Mouse (Mus musculus): ENCODE data around the gene Opa3. TPM values are rescaled to one million over a fixed set of nuclear protein-coding genes. Genes with fewer than 3 reads are reported as not detected.

Gene Opa3
- polyA plus RNA-seq, 1 experiment from 2014 or later = 20.7 TPM

GRCm38 (mm10) chr7:19217944-19218343 is 10.2 kb upstream of the Opa3 start:
- no peak overlapping the region for H3K4me2 ChIP-seq (replicated peaks; ENCODE audit: low read depth)
- no peaks in the 10 kb centered on the region for H3K9me3 ChIP-seq (ENCODE audit: control insufficient read depth, low read length)
- no peaks in the 10 kb centered on the region for H3K36me3 ChIP-seq (ENCODE audit: control insufficient read depth, insufficient read depth, low read length)
- WGBS = 12% methylated on average over 2 of the region's 3 CpGs
- no peaks in the 10 kb centered on the region for H3K27me3 ChIP-seq (ENCODE audit: control insufficient read depth, insufficient read depth, low read length)
- no peak overlapping the region for H3K9ac ChIP-seq (ENCODE audit: low read length)
- H3K4me3 ChIP-seq (ENCODE audit: low read depth, low read length) = no peak overlapping the region
- TF ChIP-seq CTCF (IDR thresholded peaks at IDR 0.05; ENCODE audit: low read depth) = no peak
- TF ChIP-seq EP300 (optimal IDR thresholded peaks at IDR 0.05) = no peak
- no peak overlapping the region for H3K27ac ChIP-seq (replicated peaks)
- H3K4me1 ChIP-seq (replicated peaks; ENCODE audit: control insufficient read depth, insufficient read depth) = no peaks in the 10 kb centered on the region
- ATAC-seq (ENCODE audit: low FRiP score, low TSS enrichment) (no peak; the same call in 1 of the 2 replicates), DNase-seq (ENCODE audit: low spot score) (no peak)

- Histone ChIP-seq H3K36me3 (ENCODE audit: control insufficient read depth, insufficient read depth, low read length) (no peaks in the 10 kb centered on the region), H3K27me3 (ENCODE audit: control insufficient read depth, insufficient read depth, low read length) (no peaks in the 10 kb centered on the region), H3K4me2 (replicated peaks; ENCODE audit: low read depth) (no peak overlapping the region), H3K4me3 (ENCODE audit: low read depth, low read length) (no peak overlapping the region), H3K27ac (replicated peaks) (no peak overlapping the region), H3K9ac (ENCODE audit: low read length) (no peak overlapping the region), H3K4me1 (replicated peaks; ENCODE audit: control insufficient read depth, insufficient read depth) (no peaks in the 10 kb centered on the region), H3K9me3 (ENCODE audit: control insufficient read depth, low read length) (no peaks in the 10 kb centered on the region)
- TF ChIP-seq CTCF (IDR thresholded peaks at IDR 0.05; ENCODE audit: low read depth) (peak; percentile 15; the same call in 1 of the 2 replicates), EP300 (optimal IDR thresholded peaks at IDR 0.05) (no peak)
- 63% methylated on average over 3 of the region's 3 CpGs for WGBS
- ATAC-seq (ENCODE audit: low FRiP score, low TSS enrichment) (no peak), DNase-seq (ENCODE audit: low spot score) (no peak)
These were observed 8.1 kb upstream of the Opa3 start for GRCm38 (mm10) chr7:19220061-19220460.

- H3K27me3 ChIP-seq (ENCODE audit: control insufficient read depth, insufficient read depth, low read length) = no peaks in the 10 kb centered on the region
- H3K36me3 ChIP-seq (ENCODE audit: control insufficient read depth, insufficient read depth, low read length) = no peaks in the 10 kb centered on the region
- no peak overlapping the region for H3K4me3 ChIP-seq (ENCODE audit: low read depth, low read length)
- ATAC-seq (ENCODE audit: low FRiP score, low TSS enrichment) = no peak
- no peaks in the 10 kb centered on the region for H3K9me3 ChIP-seq (ENCODE audit: control insufficient read depth, low read length)
- H3K9ac ChIP-seq (ENCODE audit: low read length) = no peak overlapping the region
- no peak for DNase-seq (ENCODE audit: low spot score)
- no peak overlapping the region for H3K27ac ChIP-seq (replicated peaks)
- H3K4me1 ChIP-seq (replicated peaks; ENCODE audit: control insufficient read depth, insufficient read depth) = no peaks in the 10 kb centered on the region
- no peak overlapping the region for H3K4me2 ChIP-seq (replicated peaks; ENCODE audit: low read depth)
- WGBS = 90% methylated on average over 16 of the region's 16 CpGs
- TF ChIP-seq EP300 (optimal IDR thresholded peaks at IDR 0.05) (no peak), CTCF (IDR thresholded peaks at IDR 0.05; ENCODE audit: low read depth) (no peak)
These were observed 5.9 kb upstream of the Opa3 start for GRCm38 (mm10) chr7:19222189-19222588.

DNA sequence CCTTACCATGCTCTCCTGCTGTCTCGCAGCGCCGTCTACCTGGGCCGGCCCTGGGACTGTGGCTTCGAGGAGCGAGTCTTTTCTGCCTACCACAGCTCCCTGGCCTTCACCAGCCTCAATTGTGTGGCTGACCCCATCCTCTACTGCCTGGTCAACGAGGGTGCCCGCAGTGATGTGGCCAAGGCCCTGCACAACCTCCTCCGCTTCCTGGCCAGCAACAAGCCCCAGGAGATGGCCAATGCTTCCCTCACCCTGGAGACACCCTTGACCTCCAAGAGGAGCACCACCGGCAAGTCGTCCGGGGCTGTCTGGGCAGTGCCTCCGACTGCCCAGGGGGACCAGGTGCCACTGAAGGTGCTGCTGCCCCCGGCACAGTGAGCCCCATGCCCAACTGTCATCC is 5.3 kb upstream of the Opa3 start:
- Histone ChIP-seq H3K9ac (ENCODE audit: low read length) (no peak overlapping the region), H3K36me3 (ENCODE audit: control insufficient read depth, insufficient read depth, low read length) (no peaks in the 10 kb centered on the region), H3K4me3 (ENCODE audit: low read depth, low read length) (no peak overlapping the region), H3K27ac (replicated peaks) (no peak overlapping the region), H3K4me1 (replicated peaks; ENCODE audit: control insufficient read depth, insufficient read depth) (no peaks in the 10 kb centered on the region), H3K27me3 (ENCODE audit: control insufficient read depth, insufficient read depth, low read length) (no peaks in the 10 kb centered on the region), H3K9me3 (ENCODE audit: control insufficient read depth, low read length) (no peaks in the 10 kb centered on the region), H3K4me2 (replicated peaks; ENCODE audit: low read depth) (no peak overlapping the region)
- ATAC-seq (ENCODE audit: low FRiP score, low TSS enrichment) (no peak), DNase-seq (ENCODE audit: low spot score) (no peak)
- WGBS = 87% methylated on average over 14 of the region's 14 CpGs
- TF ChIP-seq CTCF (IDR thresholded peaks at IDR 0.05; ENCODE audit: low read depth) (no peak), EP300 (optimal IDR thresholded peaks at IDR 0.05) (no peak)

- TF ChIP-seq EP300 (optimal IDR thresholded peaks at IDR 0.05) (no peak), CTCF (IDR thresholded peaks at IDR 0.05; ENCODE audit: low read depth) (no peak)
- no peak overlapping the region for H3K4me2 ChIP-seq (replicated peaks; ENCODE audit: low read depth)
- peaks cover 6% of the 10 kb centered on the region for H3K4me1 ChIP-seq (replicated peaks; ENCODE audit: control insufficient read depth, insufficient read depth)
- WGBS = 79% methylated on average over 4 of the region's 4 CpGs
- H3K36me3 ChIP-seq (ENCODE audit: control insufficient read depth, insufficient read depth, low read length) = no peaks in the 10 kb centered on the region
- no peak for DNase-seq (ENCODE audit: low spot score)
- H3K27me3 ChIP-seq (ENCODE audit: control insufficient read depth, insufficient read depth, low read length) = no peaks in the 10 kb centered on the region
- H3K9me3 ChIP-seq (ENCODE audit: control insufficient read depth, low read length) = no peaks in the 10 kb centered on the region
- no peak overlapping the region for H3K4me3 ChIP-seq (ENCODE audit: low read depth, low read length)
- no peak overlapping the region for H3K9ac ChIP-seq (ENCODE audit: low read length)
- no peak overlapping the region for H3K27ac ChIP-seq (replicated peaks)
- ATAC-seq (ENCODE audit: low FRiP score, low TSS enrichment) = no peak
These were observed 3.2 kb upstream of the Opa3 start for GRCm38 (mm10) chr7:19224933-19225332.

- no peak for TF ChIP-seq EP300 (optimal IDR thresholded peaks at IDR 0.05)
- H3K9me3 ChIP-seq (ENCODE audit: control insufficient read depth, low read length) = no peaks in the 10 kb centered on the region
- peak overlapping the region; percentile 51 for H3K4me2 ChIP-seq (replicated peaks; ENCODE audit: low read depth)
- no peaks in the 10 kb centered on the region for H3K27me3 ChIP-seq (ENCODE audit: control insufficient read depth, insufficient read depth, low read length)
- ATAC-seq (ENCODE audit: low FRiP score, low TSS enrichment) (peak; percentile 11), DNase-seq (ENCODE audit: low spot score) (peak; percentile 52)
- H3K4me3 ChIP-seq (ENCODE audit: low read depth, low read length) = peak overlapping the region; percentile 38
- H3K4me1 ChIP-seq (replicated peaks; ENCODE audit: control insufficient read depth, insufficient read depth) = peaks cover 6% of the 10 kb centered on the region
- peak overlapping the region; percentile 53 for H3K9ac ChIP-seq (ENCODE audit: low read length)
- peak overlapping the region; percentile 87 for H3K27ac ChIP-seq (replicated peaks)
- 14% methylated on average over 20 of the region's 20 CpGs for WGBS
- no peaks in the 10 kb centered on the region for H3K36me3 ChIP-seq (ENCODE audit: control insufficient read depth, insufficient read depth, low read length)
These were observed 1.0 kb upstream of the Opa3 start for GRCm38 (mm10) chr7:19226817-19227797.
